Mouse (Mus musculus): ENCODE data around the gene Gm20661. TPM values are rescaled to one million over a fixed set of nuclear protein-coding genes. Genes with fewer than 3 reads are reported as not detected.

The Gm20661 gene
- polyA plus RNA-seq, 1 experiment from 2014 or later: 0.66 TPM

DNA sequence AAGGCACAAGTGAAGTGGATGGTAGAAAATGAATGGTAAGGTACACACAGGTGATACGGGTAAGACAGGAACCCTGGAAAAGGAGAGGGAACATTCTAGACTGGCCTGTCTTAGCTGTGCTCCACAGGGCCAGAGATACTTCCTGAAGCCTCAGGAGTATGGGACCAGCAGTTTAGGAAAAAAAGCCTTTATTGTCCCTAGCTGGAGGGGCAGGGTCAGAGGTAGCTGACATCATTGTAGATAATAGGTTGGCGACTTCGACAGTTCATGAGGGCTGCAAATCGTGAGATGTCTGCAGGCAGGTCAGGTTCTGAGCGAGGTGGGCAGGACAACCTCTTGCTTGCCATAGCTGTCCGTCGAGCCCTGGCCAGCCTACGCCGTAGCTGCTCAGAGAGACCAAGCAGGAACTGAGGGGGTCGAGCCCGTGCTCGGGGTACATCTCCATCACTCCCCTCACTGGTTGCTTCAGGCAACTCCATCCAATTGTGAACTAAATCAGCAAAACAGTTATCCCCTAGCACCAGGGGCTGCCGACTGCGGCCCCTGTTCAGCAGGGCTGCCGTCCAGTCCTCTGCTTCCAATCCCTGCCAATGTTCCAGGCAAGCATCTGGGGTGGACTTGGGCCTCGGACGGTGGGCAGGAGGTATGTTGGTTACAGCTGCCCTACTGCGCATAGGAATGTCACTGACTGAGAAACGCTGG is 1.3 kb downstream of the Gm20661 start:
- no peaks in the 10 kb centered on the region for H3K9me3 ChIP-seq (replicated peaks)
- H3K9ac ChIP-seq: peak overlapping the region; percentile 82
- H3K4me3 ChIP-seq (replicated peaks): peak overlapping the region; percentile 84
- peaks cover 85% of the 10 kb centered on the region for H3K4me1 ChIP-seq (replicated peaks)
- ATAC-seq (ENCODE audit: insufficient read depth): no peak
- 23% methylated on average over 19 of the region's 19 CpGs for WGBS (ENCODE audit: insufficient replicate concordance)
- H3K27ac ChIP-seq (replicated peaks): peak overlapping the region; percentile 97
- H3K36me3 ChIP-seq (replicated peaks): peaks cover 55% of the 10 kb centered on the region
- H3K27me3 ChIP-seq: no peaks in the 10 kb centered on the region
- H3K4me2 ChIP-seq: peak overlapping the region; percentile 92

DNA sequence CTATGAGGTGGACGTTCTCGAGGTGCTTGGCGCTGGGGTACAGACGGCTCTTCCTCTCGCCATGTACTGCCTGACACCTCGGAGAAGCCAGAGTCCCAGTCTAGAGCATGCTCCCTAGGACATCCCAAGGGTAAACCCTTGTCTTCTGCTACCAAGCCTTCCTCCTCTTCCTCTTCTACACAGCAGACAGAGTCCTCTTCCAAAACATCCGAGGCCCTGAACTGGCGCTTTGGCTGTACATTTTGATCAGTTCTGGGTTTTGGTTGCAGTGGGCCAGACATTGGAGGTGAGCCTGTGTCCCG is 1.8 kb downstream of the Gm20661 start:
- ATAC-seq (ENCODE audit: insufficient read depth): no peak
- Histone ChIP-seq H3K9me3 (replicated peaks) (no peaks in the 10 kb centered on the region), H3K9ac (peak overlapping the region; percentile 82), H3K27ac (replicated peaks) (peak overlapping the region; percentile 97), H3K4me3 (replicated peaks) (peak overlapping the region; percentile 84), H3K36me3 (replicated peaks) (peaks cover 50% of the 10 kb centered on the region), H3K4me2 (peak overlapping the region; percentile 92), H3K27me3 (no peaks in the 10 kb centered on the region), H3K4me1 (replicated peaks) (peaks cover 81% of the 10 kb centered on the region)
- WGBS (ENCODE audit: insufficient replicate concordance): 16% methylated on average over 9 of the region's 9 CpGs

DNA sequence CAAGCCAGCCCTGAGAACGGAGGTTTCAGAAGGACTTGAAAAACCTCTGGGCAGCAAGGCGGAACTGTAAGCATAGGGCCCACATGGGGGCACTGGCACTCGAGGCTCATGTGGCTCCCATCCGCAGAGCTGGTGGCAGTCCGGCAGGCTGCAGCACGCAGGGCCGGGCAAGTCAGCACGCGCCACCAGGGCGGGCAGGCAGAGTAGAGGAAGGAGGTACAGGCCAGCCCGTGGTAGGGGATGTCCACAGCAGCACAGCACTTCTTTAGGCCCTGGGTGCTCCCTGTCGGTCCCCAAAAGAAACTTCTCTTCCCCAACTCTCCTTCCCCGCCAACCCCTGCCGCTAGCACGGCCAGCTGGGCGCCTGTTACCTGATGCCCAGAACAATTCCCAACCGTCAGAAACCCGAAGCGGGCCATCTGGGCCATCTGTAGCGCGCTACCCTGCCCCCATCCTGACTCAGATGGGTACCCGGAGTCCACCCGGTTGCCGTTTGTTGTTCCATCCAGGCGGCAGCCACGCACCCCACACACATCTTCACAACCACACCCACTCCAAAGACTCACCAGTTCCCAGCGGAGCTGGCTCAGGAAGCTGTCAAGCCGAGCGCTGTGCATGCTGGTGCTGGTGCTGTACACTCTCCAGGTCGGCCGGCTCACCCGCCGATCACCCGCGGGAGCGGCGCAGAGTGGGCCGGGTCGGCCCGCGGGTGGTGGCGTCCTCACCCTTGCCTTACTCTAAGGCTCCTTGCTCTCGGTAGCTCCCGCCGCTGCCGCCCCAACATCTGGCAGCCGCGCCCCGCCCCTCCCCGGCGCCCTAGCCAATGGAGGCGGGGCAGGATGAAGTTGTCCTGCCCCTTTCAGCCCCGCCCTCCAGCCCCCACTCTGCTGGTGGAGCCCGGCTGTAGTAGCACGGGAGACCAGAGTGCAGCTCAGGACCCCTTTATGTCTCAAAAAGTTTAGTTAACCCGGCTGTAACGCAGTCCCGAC is 2.6 kb downstream of the Gm20661 start, which contains the start of gene Inka1:
Gene Inka1, minus strand, starts transcription at position 749 of the 989 bp plus-strand sequence.
- Histone ChIP-seq H3K4me1 (replicated peaks) (peaks cover 81% of the 10 kb centered on the region), H3K9me3 (replicated peaks) (no peaks in the 10 kb centered on the region)

DNA sequence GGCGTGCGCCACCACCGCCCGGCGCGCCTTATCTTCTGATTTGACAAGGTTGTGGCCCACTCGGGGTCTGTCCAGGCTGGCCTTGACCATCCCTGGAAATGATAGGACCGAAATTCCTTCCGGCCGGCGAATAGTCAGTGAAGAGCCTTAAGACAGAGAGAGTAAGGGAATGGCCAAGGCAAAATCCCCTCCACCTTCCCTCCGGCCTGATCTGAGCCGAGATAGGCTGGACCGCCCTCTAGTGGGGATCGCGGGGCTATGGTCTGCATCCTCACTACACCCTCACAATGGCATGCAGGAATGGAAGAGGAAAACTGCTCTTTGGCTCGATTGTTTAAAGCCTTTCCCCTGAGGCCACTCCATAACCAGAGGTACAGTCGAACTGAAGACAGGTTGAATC is 3.5 kb downstream of the Gm20661 start:
- 0 out of 2 replicates have a peak, but pooled peaks cover 3% of the 10 kb centered on the region for H3K27me3 ChIP-seq
- H3K9ac ChIP-seq: peak overlapping the region; percentile 82; the same call in 1 of the 2 replicates
- no peaks in the 10 kb centered on the region for H3K9me3 ChIP-seq (replicated peaks)
- H3K27ac ChIP-seq (replicated peaks): peak overlapping the region; percentile 97
- H3K4me1 ChIP-seq (replicated peaks): peaks cover 72% of the 10 kb centered on the region
- ATAC-seq (ENCODE audit: insufficient read depth): peak; percentile 8; the same call in 1 of the 2 replicates
- peak overlapping the region; percentile 84 for H3K4me3 ChIP-seq (replicated peaks)
- WGBS (ENCODE audit: insufficient replicate concordance): 1% methylated on average over 18 of the region's 18 CpGs
- peak overlapping the region; percentile 92 for H3K4me2 ChIP-seq
- H3K36me3 ChIP-seq (replicated peaks): peaks cover 33% of the 10 kb centered on the region

More for the DNA sequence above, 2.6 kb downstream of the Gm20661 start, which contains the start of gene Inka1:
- H3K4me3 ChIP-seq (replicated peaks): peak within 1 kb of the TSS; percentile 84
- WGBS (ENCODE audit: insufficient replicate concordance): under 1% methylated on average over 58 of the region's 58 CpGs
- H3K4me2 ChIP-seq: peak within 1 kb of the TSS; percentile 92
- peaks cover 43% of the 10 kb centered on the region for H3K36me3 ChIP-seq (replicated peaks)
- peak; percentile 74 for ATAC-seq (ENCODE audit: insufficient read depth)
- peak within 1 kb of the TSS; percentile 82 for H3K9ac ChIP-seq
- no peaks in the 10 kb centered on the region for H3K27me3 ChIP-seq
- peak within 1 kb of the TSS; percentile 97 for H3K27ac ChIP-seq (replicated peaks)

DNA sequence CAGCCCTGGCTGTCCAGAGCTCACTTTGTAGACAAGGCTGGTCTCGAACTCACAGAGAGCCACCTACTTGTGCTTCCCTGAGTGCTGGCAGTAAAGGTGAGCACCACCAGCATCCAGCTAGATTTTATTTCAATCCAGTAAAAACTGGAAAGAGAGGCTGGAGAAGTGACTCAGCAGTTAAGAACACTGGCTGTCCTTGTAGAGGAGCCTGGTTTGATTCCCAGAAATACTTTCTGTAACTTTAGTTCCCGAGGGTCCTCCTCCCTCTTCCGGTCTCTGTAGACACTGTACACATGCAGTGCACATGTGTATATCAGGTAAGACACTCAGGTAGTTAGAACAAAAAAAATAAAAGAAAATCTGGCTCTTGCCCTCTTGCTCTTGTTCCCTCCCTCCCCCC is 5.1 kb downstream of the Gm20661 start:
- Histone ChIP-seq H3K4me1 (replicated peaks) (peaks cover 57% of the 10 kb centered on the region), H3K4me3 (replicated peaks) (no peak overlapping the region), H3K9ac (no peak overlapping the region), H3K27me3 (0 out of 2 replicates have a peak, but pooled peaks cover 3% of the 10 kb centered on the region), H3K4me2 (no peak overlapping the region), H3K36me3 (replicated peaks) (peaks cover 18% of the 10 kb centered on the region), H3K27ac (replicated peaks) (no peak overlapping the region), H3K9me3 (replicated peaks) (no peaks in the 10 kb centered on the region)
- 64% methylated on average over 3 of the region's 3 CpGs for WGBS (ENCODE audit: insufficient replicate concordance)
- no peak for ATAC-seq (ENCODE audit: insufficient read depth)

DNA sequence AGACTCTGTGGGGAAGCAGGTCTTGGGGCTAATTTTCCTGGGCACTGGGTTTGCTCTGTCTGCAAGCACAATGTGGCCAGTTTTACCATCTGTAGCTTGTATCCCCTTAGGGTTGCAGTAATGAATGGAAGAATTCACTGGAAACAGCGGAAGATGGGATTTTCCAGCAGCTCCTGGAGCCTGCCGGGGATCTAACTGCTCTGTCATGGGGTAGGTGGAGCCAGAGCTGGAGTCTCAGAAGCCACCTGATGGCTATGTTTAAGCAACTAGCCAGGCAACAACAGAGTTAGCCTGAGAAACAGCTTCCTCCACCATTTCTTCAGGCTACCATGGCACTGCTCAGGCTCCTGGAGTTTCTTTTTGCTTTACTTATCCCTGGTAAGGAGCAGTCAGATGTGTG is 9.3 kb downstream of the Gm20661 start, which contains the start of gene Cdhr4:
Gene Cdhr4, plus strand, starts transcription at position 301 of the 400 bp plus-strand sequence.
- WGBS (ENCODE audit: insufficient replicate concordance): 70% methylated on average over 2 of the region's 2 CpGs
- Histone ChIP-seq H3K27ac (replicated peaks) (no peak within 1 kb of the TSS), H3K27me3 (0 out of 2 replicates have a peak, but pooled peaks cover 3% of the 10 kb centered on the region)

DNA sequence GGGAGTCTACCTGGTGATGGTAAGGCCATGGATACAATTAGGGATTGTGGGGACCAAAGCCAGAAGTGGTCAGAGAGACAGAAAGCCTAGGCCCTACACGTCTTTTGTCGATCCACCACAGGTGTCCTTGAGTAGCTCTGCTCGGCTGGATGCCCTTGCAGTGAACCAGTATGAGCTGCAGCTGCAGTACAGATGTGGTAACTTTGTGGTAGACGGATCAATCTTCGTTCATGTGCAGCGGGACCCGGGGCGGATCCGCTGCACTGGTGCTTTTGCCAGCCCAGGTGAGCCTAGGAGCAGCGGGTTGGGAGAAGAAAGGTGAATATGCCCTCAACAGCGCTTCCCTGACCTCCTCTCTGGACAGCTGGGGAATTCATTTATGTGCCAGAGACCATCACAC is 10.2 kb downstream of the Gm20661 start:
- H3K9me3 ChIP-seq (replicated peaks): no peaks in the 10 kb centered on the region
- H3K9ac ChIP-seq: no peak overlapping the region
- H3K4me2 ChIP-seq: no peak overlapping the region
- no peaks in the 10 kb centered on the region for H3K36me3 ChIP-seq (replicated peaks)
- no peak overlapping the region for H3K27ac ChIP-seq (replicated peaks)
- no peak overlapping the region for H3K4me3 ChIP-seq (replicated peaks)
- no peak for ATAC-seq (ENCODE audit: insufficient read depth)
- 77% methylated on average over 11 of the region's 11 CpGs for WGBS (ENCODE audit: insufficient replicate concordance)
- H3K4me1 ChIP-seq (replicated peaks): peaks cover 11% of the 10 kb centered on the region
- H3K27me3 ChIP-seq: 0 out of 2 replicates have a peak, but pooled peaks cover 3% of the 10 kb centered on the region

More for the DNA sequence above, 9.3 kb downstream of the Gm20661 start, which contains the start of gene Cdhr4:
- Histone ChIP-seq H3K4me1 (replicated peaks) (peaks cover 17% of the 10 kb centered on the region), H3K9me3 (replicated peaks) (no peaks in the 10 kb centered on the region), H3K4me3 (replicated peaks) (no peak within 1 kb of the TSS), H3K4me2 (no peak within 1 kb of the TSS), H3K36me3 (replicated peaks) (no peaks in the 10 kb centered on the region), H3K9ac (no peak within 1 kb of the TSS)
- no peak for ATAC-seq (ENCODE audit: insufficient read depth)

DNA sequence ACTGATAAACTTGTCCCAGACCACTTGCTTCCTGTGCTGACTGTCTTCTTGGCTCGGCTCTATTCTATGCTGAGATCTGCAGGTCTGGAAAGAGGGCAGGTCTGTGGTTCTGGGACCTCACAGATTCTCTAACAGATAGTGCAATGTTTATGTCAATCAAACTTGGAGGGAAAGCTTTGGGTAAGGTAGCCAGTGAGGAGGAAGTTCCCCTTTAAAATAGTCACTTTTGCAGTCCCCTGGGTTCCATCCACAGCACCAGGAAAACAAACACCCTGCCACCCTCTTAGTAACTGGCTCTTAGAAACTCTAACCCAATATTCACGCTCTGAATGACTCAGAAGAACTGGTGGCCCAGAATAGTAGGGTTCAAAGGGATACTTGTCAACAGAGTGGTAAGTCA is 11.6 kb downstream of the Gm20661 start:
- H3K9ac ChIP-seq: no peak overlapping the region
- H3K27ac ChIP-seq (replicated peaks): 0 out of 2 replicates have a peak overlapping the region, but pooled peaks have one; percentile 0
- H3K27me3 ChIP-seq: 0 out of 2 replicates have a peak, but pooled peaks cover 3% of the 10 kb centered on the region
- H3K4me3 ChIP-seq (replicated peaks): no peak overlapping the region
- ATAC-seq (ENCODE audit: insufficient read depth): no peak
- H3K4me2 ChIP-seq: no peak overlapping the region
- no peaks in the 10 kb centered on the region for H3K9me3 ChIP-seq (replicated peaks)
- H3K36me3 ChIP-seq (replicated peaks): no peaks in the 10 kb centered on the region
- 15% methylated on average over 2 of the region's 2 CpGs for WGBS (ENCODE audit: insufficient replicate concordance)
- H3K4me1 ChIP-seq (replicated peaks): peaks cover 9% of the 10 kb centered on the region

DNA sequence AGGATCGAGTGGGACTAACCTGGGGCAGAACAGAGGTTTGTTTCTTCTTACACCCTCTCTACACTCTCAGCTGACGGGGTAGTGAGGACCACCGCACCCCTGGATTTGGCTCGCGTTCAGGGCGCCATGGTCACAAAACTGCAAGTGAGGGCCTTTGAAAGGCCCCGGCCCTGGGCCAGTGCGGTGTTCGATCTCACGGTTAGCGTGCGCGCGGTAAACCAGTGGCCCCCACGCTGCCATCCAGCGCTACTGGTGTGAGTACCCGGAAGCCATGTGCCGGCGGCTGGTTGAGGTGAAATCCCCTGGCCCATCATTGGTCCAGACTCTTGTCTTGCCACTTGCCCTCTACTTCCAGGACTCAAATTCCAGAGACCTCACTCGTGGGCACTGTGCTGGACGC is 12.7 kb downstream of the Gm20661 start:
- 0 out of 2 replicates have a peak, but pooled peaks cover 3% of the 10 kb centered on the region for H3K27me3 ChIP-seq
- no peak overlapping the region for H3K4me2 ChIP-seq
- WGBS (ENCODE audit: insufficient replicate concordance): 86% methylated on average over 21 of the region's 21 CpGs
- H3K9ac ChIP-seq: no peak overlapping the region
- no peak overlapping the region for H3K4me3 ChIP-seq (replicated peaks)
- ATAC-seq (ENCODE audit: insufficient read depth): no peak
- no peaks in the 10 kb centered on the region for H3K36me3 ChIP-seq (replicated peaks)
- H3K27ac ChIP-seq (replicated peaks): no peak overlapping the region
- H3K4me1 ChIP-seq (replicated peaks): 0 out of 2 replicates have a peak, but pooled peaks cover 2% of the 10 kb centered on the region
- H3K9me3 ChIP-seq (replicated peaks): no peaks in the 10 kb centered on the region

DNA sequence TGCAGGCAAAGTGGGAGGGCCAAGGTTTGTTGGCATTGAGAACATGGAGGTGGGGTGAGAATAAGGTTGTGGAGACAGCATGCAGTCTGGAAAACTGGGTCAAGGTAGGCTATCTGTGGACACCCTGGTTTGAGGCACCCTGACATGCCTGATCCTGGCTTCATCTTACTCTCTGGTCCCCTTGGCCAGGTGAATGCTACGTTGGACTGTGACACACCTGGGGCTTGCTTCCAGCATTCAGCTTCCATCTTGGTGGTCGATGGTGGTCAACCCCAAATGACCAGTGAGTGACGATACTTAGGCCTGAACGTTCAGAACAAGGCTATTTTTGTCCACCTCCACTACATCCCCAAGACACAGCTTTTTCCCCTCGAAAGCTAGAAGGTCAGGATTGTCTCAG is 13.2 kb downstream of the Gm20661 start, which contains the start of gene Gm20662:
Gene Gm20662, plus strand, starts transcription at position 301 of the 400 bp plus-strand sequence.
- H3K4me2 ChIP-seq: no peak within 1 kb of the TSS
- no peak within 1 kb of the TSS for H3K27ac ChIP-seq (replicated peaks)
- ATAC-seq (ENCODE audit: insufficient read depth): no peak
- H3K4me1 ChIP-seq (replicated peaks): peaks cover 4% of the 10 kb centered on the region; the same call in 1 of the 2 replicates
- H3K9ac ChIP-seq: no peak within 1 kb of the TSS
- no peaks in the 10 kb centered on the region for H3K36me3 ChIP-seq (replicated peaks)
- WGBS (ENCODE audit: insufficient replicate concordance): 67% methylated on average over 5 of the region's 5 CpGs
- no peak within 1 kb of the TSS for H3K4me3 ChIP-seq (replicated peaks)
- no peaks in the 10 kb centered on the region for H3K9me3 ChIP-seq (replicated peaks)
- no peaks in the 10 kb centered on the region for H3K27me3 ChIP-seq
